Mouse (Mus musculus) heart, embryonic 14.5 days (tissue): ENCODE results near the gene Dennd1a. TPM values are rescaled to one million over a fixed set of nuclear protein-coding genes. Genes with fewer than 3 reads are reported as not detected.

Experiments
- ATAC-seq: fragments of 200-750 bp; cut with Nextera tagmentation; 2 replicates; pipeline ENCODE4 v1.8.0; 2017; ENCODE audit warnings: low read depth, moderate TSS enrichment; ENCODE audit not compliant: insufficient number of reproducible peaks, insufficient read depth, low FRiP score
- H3K27ac ChIP-seq, 2 experiments: fragments of 200-500 bp in 1 of 2; fragments of 300-500 bp in 1 of 2; sonication (generic) in 1 of 2; replicated peaks in 1 of 2; 2 replicates each; pipeline ENCODE4 v1.5.1; 2012 to 2014; ENCODE audit warnings: low read depth in 2 of 2, low read length in 2 of 2, control low read depth in 1 of 2, mild to moderate bottlenecking in 1 of 2, mixed read lengths in 1 of 2; ENCODE audit not compliant: control insufficient read depth in 1 of 2, insufficient read depth in 1 of 2
- H3K27me3 ChIP-seq: fragments of 300-500 bp; sonication (generic); 2 replicates; pipeline ENCODE4 v1.6.1; 2014; ENCODE audit warnings: mild to moderate bottlenecking, low read length, control low read depth; ENCODE audit not compliant: control insufficient read depth, insufficient read depth
- H3K36me3 ChIP-seq: fragments of 300-500 bp; sonication (generic); 2 replicates; pipeline ENCODE4 v1.6.1; 2014; ENCODE audit warnings: mild to moderate bottlenecking, control low read depth, low read length, mixed read lengths; ENCODE audit not compliant: control insufficient read depth, insufficient read depth
- H3K4me1 ChIP-seq, 2 experiments: fragments of 200-500 bp in 1 of 2; fragments of 300-500 bp in 1 of 2; sonication (generic) in 1 of 2; 2 replicates each; pipeline ENCODE4 v1.6.1; 2012 to 2014; ENCODE audit warnings: low read length in 2 of 2, control low read depth in 1 of 2, mixed read lengths in 1 of 2; ENCODE audit not compliant: control insufficient read depth in 2 of 2, insufficient read depth in 2 of 2
- H3K4me2 ChIP-seq: fragments of 300-500 bp; sonication (generic); 2 replicates; pipeline ENCODE4 v1.6.1; 2014; ENCODE audit warnings: mild to moderate bottlenecking, low read length
- H3K4me3 ChIP-seq, 2 experiments: fragments of 200-500 bp in 1 of 2; fragments of 300-500 bp in 1 of 2; sonication (generic) in 1 of 2; 2 replicates each; pipeline ENCODE4 v1.5.1; 2012 to 2014; ENCODE audit warnings: low read length in 2 of 2, mild to moderate bottlenecking in 2 of 2, control low read depth in 1 of 2, low read depth in 1 of 2, moderate library complexity in 1 of 2; ENCODE audit not compliant: control insufficient read depth in 1 of 2, insufficient read depth in 1 of 2
- H3K9ac ChIP-seq: fragments of 300-500 bp; sonication (generic); 2 replicates; pipeline ENCODE4 v1.6.1; 2014; ENCODE audit warnings: mild to moderate bottlenecking, low read length
- H3K9me3 ChIP-seq: fragments of 300-500 bp; sonication (generic); 2 replicates; pipeline ENCODE4 v1.6.1; 2016; ENCODE audit warnings: low read length, control low read depth; ENCODE audit not compliant: control insufficient read depth
- WGBS: fragments of 180-500 bp; shearing (Covaris S2); extraction: QIAGEN DNeasy Blood & Tissue Kit; methylation state at CpG from one replicate; pipeline ENCODE4 v1.1.7; 2014; 5-methylcytosine and 5-hydroxymethylcytosine counted together
- polyA plus RNA-seq: library from polyadenylated mRNA; unstranded; fragments of >200 nt; fragmentation: Nextera tagmentation; extraction: Ambion mirVana; gene quantifications from 2 replicates; pipeline ENCODE4 v1.2.1, GENCODE M21; 2014

Gene Dennd1a
- polyA plus RNA-seq, 1 experiment from 2014 or later: 12.1 TPM

DNA sequence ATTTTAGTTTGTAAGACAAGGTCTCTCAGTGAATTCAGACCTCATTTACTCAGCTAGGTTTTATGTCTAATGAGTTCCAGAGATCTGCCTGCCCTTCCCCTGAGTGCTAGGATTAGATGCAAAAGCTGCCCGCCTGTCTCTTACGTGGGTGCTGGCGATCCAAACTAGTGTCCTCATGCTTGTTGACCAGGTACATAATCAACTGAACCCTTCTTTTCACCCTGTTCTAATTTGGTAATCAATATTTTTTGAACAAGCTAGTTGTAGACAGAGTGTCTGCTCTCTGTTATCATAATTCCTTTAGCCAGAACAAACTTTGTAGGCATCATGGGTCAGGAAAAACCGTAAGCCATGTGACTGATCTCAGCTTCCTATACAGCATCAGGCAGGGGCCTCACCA, 241.9 kb downstream of the Dennd1a start:
- no peak overlapping the region for H3K9ac ChIP-seq
- no peaks in the 10 kb centered on the region for H3K9me3 ChIP-seq
- no peak for ATAC-seq
- no peak overlapping the region for H3K4me3 ChIP-seq
- H3K4me2 ChIP-seq: no peak overlapping the region
- H3K36me3 ChIP-seq: no peaks in the 10 kb centered on the region
- 91% methylated on average over 4 of the region's 4 CpGs for WGBS
- no peaks in the 10 kb centered on the region for H3K27me3 ChIP-seq
- H3K27ac ChIP-seq: no peak overlapping the region
- no peaks in the 10 kb centered on the region for H3K4me1 ChIP-seq

DNA sequence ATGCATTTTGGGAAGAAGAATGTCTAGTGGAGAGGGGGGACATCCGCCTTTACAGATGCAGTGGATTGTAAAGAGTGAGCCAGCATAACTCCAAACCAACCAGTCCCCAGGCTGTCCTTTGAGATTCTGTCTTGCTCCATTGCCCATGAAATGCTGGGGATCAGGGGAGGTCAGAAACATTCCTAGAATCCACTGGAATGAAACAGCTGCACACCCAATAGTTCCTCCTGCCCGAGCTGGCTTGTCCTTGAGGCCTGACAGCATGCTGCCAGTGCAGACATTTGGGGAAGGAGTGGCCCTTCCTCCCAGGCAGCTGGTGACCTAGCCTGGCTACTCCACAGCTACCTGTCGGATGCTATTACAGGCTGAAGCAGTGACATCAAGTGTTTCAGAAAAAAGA, 246.3 kb downstream of the Dennd1a start:
- Histone ChIP-seq H3K4me1 (no peaks in the 10 kb centered on the region), H3K9ac (no peak overlapping the region), H3K4me3 (no peak overlapping the region), H3K27ac (no peak overlapping the region), H3K9me3 (no peaks in the 10 kb centered on the region), H3K4me2 (no peak overlapping the region), H3K36me3 (no peaks in the 10 kb centered on the region), H3K27me3 (no peaks in the 10 kb centered on the region)
- WGBS: 67% methylated on average over 3 of the region's 3 CpGs
- no peak for ATAC-seq

DNA sequence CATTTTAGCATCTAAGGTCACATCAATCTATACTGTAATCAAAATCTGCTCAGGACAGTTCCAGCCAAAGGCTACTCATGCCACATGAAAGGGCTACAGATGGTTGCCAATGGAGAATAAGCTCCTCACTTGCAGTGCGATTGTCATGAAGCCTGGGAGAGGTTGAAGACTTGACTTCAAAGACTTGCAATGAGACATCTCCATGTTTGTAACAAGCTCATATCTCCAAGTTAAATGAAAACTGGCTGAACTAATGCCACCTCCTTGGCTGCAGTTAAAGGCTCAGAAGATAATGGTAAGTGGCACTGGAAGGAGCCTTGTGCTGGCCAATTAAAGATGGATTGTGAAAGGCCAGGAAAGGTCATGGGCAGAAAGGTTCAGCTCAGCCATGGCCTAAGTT, 247.6 kb downstream of the Dennd1a start:
- H3K27ac ChIP-seq: no peak overlapping the region
- no peaks in the 10 kb centered on the region for H3K36me3 ChIP-seq
- no peak overlapping the region for H3K4me2 ChIP-seq
- H3K4me3 ChIP-seq: no peak overlapping the region
- ATAC-seq: no peak
- H3K9me3 ChIP-seq: no peaks in the 10 kb centered on the region
- no peaks in the 10 kb centered on the region for H3K27me3 ChIP-seq
- H3K9ac ChIP-seq: no peak overlapping the region
- 97% methylated on average over 1 of the region's 1 CpGs for WGBS
- H3K4me1 ChIP-seq: no peaks in the 10 kb centered on the region

DNA sequence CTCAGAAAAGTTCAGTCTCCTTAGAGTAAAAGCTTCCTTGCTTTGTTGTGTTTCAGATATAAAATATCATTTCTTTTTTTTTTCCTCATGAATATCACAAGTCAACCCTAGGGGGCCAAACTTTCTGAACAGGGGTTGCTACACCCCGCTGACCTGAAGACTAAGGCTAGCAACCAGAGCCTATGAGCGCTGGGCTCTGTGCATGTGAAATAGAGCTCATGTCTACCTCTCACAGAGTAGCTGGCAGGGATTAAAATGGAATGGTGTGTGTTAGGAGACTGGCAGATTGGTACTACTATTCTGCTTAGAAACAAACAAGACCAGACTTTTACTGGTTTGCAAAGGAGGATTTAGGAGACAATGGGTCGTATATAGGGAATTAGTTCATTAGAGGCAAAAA, 258.9 kb downstream of the Dennd1a start:
- no peak overlapping the region for H3K27ac ChIP-seq
- H3K9me3 ChIP-seq: no peaks in the 10 kb centered on the region
- ATAC-seq: no peak
- no peak overlapping the region for H3K4me3 ChIP-seq
- no peak overlapping the region for H3K9ac ChIP-seq
- no peaks in the 10 kb centered on the region for H3K36me3 ChIP-seq
- H3K27me3 ChIP-seq: no peaks in the 10 kb centered on the region
- no peak overlapping the region for H3K4me2 ChIP-seq
- WGBS: 86% methylated on average over 3 of the region's 3 CpGs
- H3K4me1 ChIP-seq: no peaks in the 10 kb centered on the region

DNA sequence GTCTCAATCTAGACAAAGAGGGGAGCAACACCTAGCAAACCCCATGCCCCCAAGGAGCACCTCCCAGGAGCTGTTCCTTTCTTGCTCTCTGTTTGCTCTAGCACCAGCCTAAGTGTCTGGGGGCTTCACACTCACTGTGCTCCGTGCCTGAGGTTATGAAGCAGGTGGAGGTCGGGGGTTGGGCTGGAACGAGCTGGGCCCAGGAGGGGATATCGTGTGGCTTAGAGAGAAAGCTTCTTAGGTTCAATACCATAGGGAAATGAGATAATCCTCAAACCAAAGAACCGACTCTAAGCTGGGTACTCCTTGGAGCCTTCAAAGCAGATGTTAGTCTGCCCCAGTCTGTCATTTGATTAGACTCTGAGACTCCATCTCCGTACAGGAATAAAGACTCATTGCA, 261.6 kb downstream of the Dennd1a start:
- ATAC-seq: no peak
- no peaks in the 10 kb centered on the region for H3K36me3 ChIP-seq
- no peaks in the 10 kb centered on the region for H3K4me1 ChIP-seq
- H3K27ac ChIP-seq: no peak overlapping the region
- H3K9ac ChIP-seq: no peak overlapping the region
- H3K4me3 ChIP-seq: no peak overlapping the region
- no peaks in the 10 kb centered on the region for H3K9me3 ChIP-seq
- no peak overlapping the region for H3K4me2 ChIP-seq
- 57% methylated on average over 6 of the region's 6 CpGs for WGBS
- H3K27me3 ChIP-seq: no peaks in the 10 kb centered on the region

DNA sequence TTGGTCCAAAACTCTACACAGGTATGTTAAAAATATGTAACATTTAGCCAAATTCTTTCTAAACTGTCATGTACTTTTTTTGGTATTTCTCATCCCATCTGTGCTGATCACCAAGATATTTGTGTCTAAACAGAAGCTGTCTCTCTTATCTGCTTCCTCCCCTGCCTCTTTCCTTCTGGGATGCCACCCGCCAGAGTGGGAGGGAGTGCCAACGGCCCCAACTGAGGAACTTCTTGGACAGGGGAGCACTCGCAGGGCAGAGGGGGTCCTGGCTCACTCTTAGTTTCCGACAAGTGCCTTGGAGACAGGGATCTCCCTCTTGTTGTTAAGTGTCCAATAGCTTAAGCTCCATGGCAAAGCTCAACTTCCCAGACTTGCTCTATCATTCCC, 263.5 kb downstream of the Dennd1a start:
- ATAC-seq: no peak
- Histone ChIP-seq H3K36me3 (no peaks in the 10 kb centered on the region), H3K27me3 (no peaks in the 10 kb centered on the region), H3K4me2 (no peak overlapping the region), H3K9me3 (no peaks in the 10 kb centered on the region), H3K4me1 (no peaks in the 10 kb centered on the region), H3K27ac (no peak overlapping the region), H3K4me3 (no peak overlapping the region), H3K9ac (no peak overlapping the region)
- 52% methylated on average over 4 of the region's 4 CpGs for WGBS

DNA sequence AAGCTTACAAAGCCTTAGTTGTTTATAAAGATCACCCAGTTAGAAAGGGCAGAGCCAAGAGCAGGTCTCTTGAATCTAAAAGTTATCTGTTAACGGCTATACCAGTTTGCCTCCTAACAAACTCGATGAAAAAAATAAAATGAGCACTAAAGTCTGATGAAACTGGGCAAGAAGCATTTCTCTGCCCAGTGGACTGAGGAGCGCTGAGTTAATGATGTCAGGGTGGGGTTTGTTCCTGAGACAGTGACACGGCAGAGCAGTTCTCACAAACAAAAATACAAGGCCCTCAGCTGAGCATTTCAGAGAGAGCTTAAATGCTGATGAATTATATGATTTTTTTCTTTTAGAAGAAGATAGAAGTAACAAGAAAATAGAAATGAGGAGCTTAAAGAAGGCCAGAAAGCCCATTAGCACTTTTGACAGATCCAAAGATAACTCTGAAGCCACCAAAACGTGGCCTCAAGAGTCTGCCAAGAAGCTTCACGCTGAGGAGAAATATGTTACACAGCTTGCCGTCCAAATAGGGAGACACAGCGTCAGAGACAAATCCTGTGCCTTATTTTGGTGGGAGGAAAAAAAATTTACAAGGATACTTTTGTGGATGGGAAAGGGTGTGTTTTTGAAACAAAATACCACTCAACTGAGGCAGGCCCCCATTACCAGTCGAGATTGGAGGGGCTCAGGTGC, 264.0 kb downstream of the Dennd1a start:
- no peaks in the 10 kb centered on the region for H3K27me3 ChIP-seq
- H3K4me1 ChIP-seq: 0 out of 4 replicates have a peak, but pooled peaks cover 0 to 4% of the 10 kb centered on the region in 2 experiments
- no peak overlapping the region for H3K4me3 ChIP-seq
- no peaks in the 10 kb centered on the region for H3K36me3 ChIP-seq
- no peak overlapping the region for H3K27ac ChIP-seq
- no peak overlapping the region for H3K9ac ChIP-seq
- 74% methylated on average over 9 of the region's 9 CpGs for WGBS
- H3K4me2 ChIP-seq: no peak overlapping the region
- ATAC-seq: no peak
- no peaks in the 10 kb centered on the region for H3K9me3 ChIP-seq

DNA sequence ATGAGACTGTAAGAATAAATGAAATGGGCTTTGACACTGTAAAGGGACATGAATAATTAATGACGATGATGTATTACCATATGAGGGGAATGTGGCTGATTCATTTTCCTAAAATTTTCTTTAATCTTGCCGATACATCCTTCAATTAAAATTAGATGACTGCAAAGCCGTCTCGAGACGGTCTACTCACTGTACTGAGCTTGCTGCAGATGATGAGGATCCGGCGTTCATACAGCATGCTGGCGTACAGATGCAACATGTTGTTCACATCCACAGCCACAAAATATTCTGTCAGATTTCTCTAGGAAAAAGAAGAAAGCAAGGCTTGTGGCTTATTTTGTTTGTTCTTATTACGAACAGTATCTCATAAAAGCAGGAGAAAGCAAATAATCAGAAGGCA, 266.0 kb downstream of the Dennd1a start:
- no peak overlapping the region for H3K27ac ChIP-seq
- no peak for ATAC-seq
- no peak overlapping the region for H3K4me3 ChIP-seq
- H3K27me3 ChIP-seq: no peaks in the 10 kb centered on the region
- H3K4me1 ChIP-seq: 0 out of 4 replicates have a peak, but pooled peaks cover 0 to 4% of the 10 kb centered on the region in 2 experiments
- H3K36me3 ChIP-seq: no peaks in the 10 kb centered on the region
- no peaks in the 10 kb centered on the region for H3K9me3 ChIP-seq
- 95% methylated on average over 9 of the region's 9 CpGs for whole genome bisulfite sequencing
- H3K4me2 ChIP-seq: no peak overlapping the region
- no peak overlapping the region for H3K9ac ChIP-seq
